Mouse (Mus musculus) embryonic facial prominence, embryonic 15.5 days (tissue): Measurements from ENCODE around the gene Ccdc152. TPM values are rescaled to one million over a fixed set of nuclear protein-coding genes. Genes with fewer than 3 reads are reported as not detected.
"Not testable (repeated sequence)": the region's sequence is repeated elsewhere in the genome, so short reads cannot be mapped to it uniquely, and the experiment has no call there.

Experiments used
- ATAC-seq: fragments of 200-750 bp; cut with Nextera tagmentation; 2 replicates; pipeline ENCODE4 v1.8.0; 2017; ENCODE audit warnings: low read depth, moderate TSS enrichment; ENCODE audit not compliant: insufficient number of reproducible peaks, low FRiP score, low TSS enrichment
- H3K27ac ChIP-seq: fragments of 300-500 bp; sonication (generic); replicated peaks from 2 replicates; pipeline ENCODE4 v1.5.1; 2015; ENCODE audit warnings: mild to moderate bottlenecking, inconsistent platforms
- H3K27me3 ChIP-seq: fragments of 300-500 bp; sonication (generic); 2 replicates; pipeline ENCODE4 v1.6.1; 2015; ENCODE audit warnings: inconsistent platforms
- H3K36me3 ChIP-seq: fragments of 300-500 bp; sonication (generic); 2 replicates; pipeline ENCODE4 v1.6.1; 2015; ENCODE audit warnings: mild to moderate bottlenecking, inconsistent platforms
- H3K4me1 ChIP-seq: fragments of 300-500 bp; sonication (generic); 2 replicates; pipeline ENCODE4 v1.6.1; 2015; ENCODE audit warnings: inconsistent platforms
- H3K4me2 ChIP-seq: fragments of 300-500 bp; sonication (generic); replicated peaks from 2 replicates; pipeline ENCODE4 v1.6.1; 2015; ENCODE audit warnings: mild to moderate bottlenecking, inconsistent platforms
- H3K4me3 ChIP-seq: fragments of 300-500 bp; sonication (generic); replicated peaks from 2 replicates; pipeline ENCODE4 v1.5.1; 2015; ENCODE audit warnings: mild to moderate bottlenecking, inconsistent platforms
- H3K9ac ChIP-seq: fragments of 300-500 bp; sonication (generic); 2 replicates; pipeline ENCODE4 v1.6.1; 2015; ENCODE audit warnings: inconsistent platforms
- H3K9me3 ChIP-seq: fragments of 300-500 bp; sonication (generic); replicated peaks from 2 replicates; pipeline ENCODE4 v1.6.1; 2016; ENCODE audit warnings: inconsistent platforms
- WGBS: fragments of 180-500 bp; shearing (Covaris S2); methylation state at CpG from one replicate; pipeline ENCODE4 v1.1.7; 2015; 5-methylcytosine and 5-hydroxymethylcytosine counted together
- polyA plus RNA-seq: library from polyadenylated mRNA; unstranded; fragments of >200 nt; fragmentation: Nextera tagmentation; extraction: Ambion mirVana; gene quantifications from 2 replicates; pipeline ENCODE4 v1.2.1, GENCODE M21; 2015

Gene Ccdc152
- polyA plus RNA-seq, 1 experiment from 2014 or later, result not detected

DNA sequence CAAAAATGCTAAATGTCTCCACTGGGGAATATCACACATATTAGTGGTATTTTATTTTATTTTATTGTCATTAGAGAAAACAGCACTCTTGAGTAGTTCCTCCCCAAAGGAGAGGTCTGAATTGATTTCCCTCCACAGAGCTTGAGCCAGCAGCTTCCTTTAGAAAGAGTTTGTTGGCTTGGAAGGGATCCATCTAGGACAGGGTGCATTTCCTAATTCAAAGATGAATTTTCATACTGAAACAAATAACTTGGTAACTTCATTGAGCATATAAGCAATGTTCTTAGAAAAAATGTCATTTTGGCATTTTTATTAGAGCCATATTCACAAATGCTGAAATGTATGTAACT, 51.6 kb downstream of the Ccdc152 start:
- Histone ChIP-seq H3K4me3 (no peak overlapping the region), H3K9me3 (no peaks in the 10 kb centered on the region), H3K27ac (peak overlapping the region; percentile 56; the same call in 1 of the 2 replicates), H3K9ac (no peak overlapping the region), H3K4me2 (no peak overlapping the region), H3K4me1 (no peaks in the 10 kb centered on the region), H3K36me3 (no peaks in the 10 kb centered on the region), H3K27me3 (no peaks in the 10 kb centered on the region)
- ATAC-seq, result no peak

- Histone ChIP-seq H3K4me1 (no peaks in the 10 kb centered on the region), H3K27me3 (no peaks in the 10 kb centered on the region), H3K4me3 (no peak overlapping the region), H3K9me3 (no peaks in the 10 kb centered on the region), H3K27ac (peak overlapping the region; percentile 56; the same call in 1 of the 2 replicates), H3K9ac (no peak overlapping the region), H3K4me2 (no peak overlapping the region), H3K36me3 (no peaks in the 10 kb centered on the region)
- no peak for ATAC-seq
- 71% methylated on average over 3 of the region's 3 CpGs for WGBS
These were observed 52.2 kb downstream of the Ccdc152 start for GRCm38 (mm10) chr15:3251031-3251717.

GRCm38 (mm10) chr15:3250620-3251019, 52.7 kb downstream of the Ccdc152 start:
- H3K27me3 ChIP-seq, result no peaks in the 10 kb centered on the region
- no peaks in the 10 kb centered on the region for H3K4me1 ChIP-seq
- H3K9me3 ChIP-seq, result no peaks in the 10 kb centered on the region
- H3K27ac ChIP-seq, result no peak overlapping the region
- no peak for ATAC-seq
- H3K4me2 ChIP-seq, result no peak overlapping the region
- H3K36me3 ChIP-seq, result no peaks in the 10 kb centered on the region
- H3K4me3 ChIP-seq, result no peak overlapping the region
- WGBS, result 77% methylated on average over 2 of the region's 2 CpGs
- H3K9ac ChIP-seq, result no peak overlapping the region

DNA sequence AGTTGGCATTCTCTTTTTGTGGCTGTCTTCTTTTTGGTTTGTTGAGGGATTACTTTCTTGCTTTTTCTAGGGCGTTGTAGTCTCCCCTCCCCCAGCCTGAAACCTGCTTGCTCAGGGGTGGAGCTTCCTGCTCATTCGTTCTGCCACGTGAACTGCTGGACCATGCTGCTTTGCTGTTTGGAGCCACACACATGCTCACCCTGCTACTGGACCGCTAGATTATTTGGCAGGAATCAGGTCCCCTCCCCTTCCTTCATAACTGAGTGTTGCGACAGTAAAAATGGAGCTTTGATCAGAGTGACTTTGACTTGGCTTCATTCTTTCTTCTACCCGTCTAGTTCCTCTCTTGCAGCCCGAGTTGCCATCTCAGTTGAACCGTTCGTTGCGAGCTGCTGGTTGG, 58.3 kb downstream of the Ccdc152 start:
- WGBS, result 82% methylated on average over 10 of the region's 10 CpGs
- not testable (repeated sequence) for H3K36me3 ChIP-seq, H3K9me3 ChIP-seq, H3K27me3 ChIP-seq, H3K4me2 ChIP-seq, H3K27ac ChIP-seq, H3K4me3 ChIP-seq, H3K9ac ChIP-seq, ATAC-seq, H3K4me1 ChIP-seq

- H3K4me1 ChIP-seq, result no peaks in the 10 kb centered on the region
- no peaks in the 10 kb centered on the region for H3K36me3 ChIP-seq
- H3K9ac ChIP-seq, result no peak overlapping the region
- H3K27ac ChIP-seq, result no peak overlapping the region
- ATAC-seq, result no peak
- H3K4me2 ChIP-seq, result no peak overlapping the region
- H3K9me3 ChIP-seq, result no peaks in the 10 kb centered on the region
- no peak overlapping the region for H3K4me3 ChIP-seq
- no peaks in the 10 kb centered on the region for H3K27me3 ChIP-seq
- 79% methylated on average over 1 of the region's 1 CpGs for WGBS
These were observed 65.4 kb downstream of the Ccdc152 start for GRCm38 (mm10) chr15:3237963-3238362.

- Histone ChIP-seq H3K9ac (no peak overlapping the region), H3K4me2 (no peak overlapping the region), H3K36me3 (no peaks in the 10 kb centered on the region), H3K9me3 (no peaks in the 10 kb centered on the region), H3K27ac (no peak overlapping the region), H3K4me3 (no peak overlapping the region), H3K27me3 (no peaks in the 10 kb centered on the region), H3K4me1 (no peaks in the 10 kb centered on the region)
- 81% methylated on average over 2 of the region's 2 CpGs for WGBS
- ATAC-seq, result no peak
These were observed 67.0 kb downstream of the Ccdc152 start for GRCm38 (mm10) chr15:3236338-3236737.

DNA sequence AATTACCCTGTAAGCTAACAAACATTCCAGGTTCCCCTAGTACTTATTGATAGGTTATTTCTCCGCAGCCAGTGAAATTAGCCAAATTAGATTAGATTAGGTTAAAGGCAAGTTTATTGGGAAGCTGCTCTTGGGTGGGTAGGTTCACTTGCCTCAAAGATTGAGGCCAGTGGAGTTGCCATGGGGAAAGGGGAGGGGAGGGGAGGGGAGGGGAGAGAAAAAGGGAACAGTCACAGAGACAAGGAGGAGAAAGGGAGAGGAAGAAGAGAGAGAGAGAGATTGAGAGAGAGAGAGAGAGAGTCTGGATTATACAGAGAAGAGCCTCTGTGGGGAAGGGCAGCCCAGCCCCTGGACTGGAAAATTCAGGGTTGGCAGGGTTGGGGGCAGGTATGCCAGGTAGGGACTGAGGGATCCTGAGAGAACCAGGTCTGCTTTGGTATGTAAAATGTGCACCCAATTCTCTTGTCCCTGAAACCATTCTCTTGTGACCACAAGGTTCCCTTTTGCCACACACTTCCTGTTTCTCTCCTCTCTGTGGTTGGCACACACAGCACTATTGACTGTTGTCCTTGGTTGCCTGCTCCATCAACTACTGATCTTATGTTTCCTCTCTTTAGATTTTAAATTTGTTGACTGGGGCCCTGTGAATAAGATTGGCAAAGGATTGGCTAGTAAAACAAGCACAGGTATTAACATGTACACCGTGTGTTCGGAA, 69.3 kb downstream of the Ccdc152 start:
- ATAC-seq, result no peak
- Histone ChIP-seq H3K4me3 (no peak overlapping the region), H3K27me3 (no peaks in the 10 kb centered on the region), H3K9ac (no peak overlapping the region), H3K27ac (no peak overlapping the region), H3K4me1 (no peaks in the 10 kb centered on the region), H3K36me3 (no peaks in the 10 kb centered on the region), H3K9me3 (no peaks in the 10 kb centered on the region), H3K4me2 (no peak overlapping the region)
- WGBS, result 70% methylated on average over 3 of the region's 3 CpGs

- Histone ChIP-seq H3K27ac (no peak overlapping the region), H3K4me2 (no peak overlapping the region), H3K4me3 (no peak overlapping the region), H3K27me3 (no peaks in the 10 kb centered on the region), H3K4me1 (0 out of 2 replicates have a peak, but pooled peaks cover 4% of the 10 kb centered on the region), H3K9me3 (no peaks in the 10 kb centered on the region), H3K36me3 (no peaks in the 10 kb centered on the region), H3K9ac (no peak overlapping the region)
- no peak for ATAC-seq
- 54% methylated on average over 9 of the region's 9 CpGs for WGBS
These were observed 71.0 kb downstream of the Ccdc152 start for GRCm38 (mm10) chr15:3232168-3232835.

DNA sequence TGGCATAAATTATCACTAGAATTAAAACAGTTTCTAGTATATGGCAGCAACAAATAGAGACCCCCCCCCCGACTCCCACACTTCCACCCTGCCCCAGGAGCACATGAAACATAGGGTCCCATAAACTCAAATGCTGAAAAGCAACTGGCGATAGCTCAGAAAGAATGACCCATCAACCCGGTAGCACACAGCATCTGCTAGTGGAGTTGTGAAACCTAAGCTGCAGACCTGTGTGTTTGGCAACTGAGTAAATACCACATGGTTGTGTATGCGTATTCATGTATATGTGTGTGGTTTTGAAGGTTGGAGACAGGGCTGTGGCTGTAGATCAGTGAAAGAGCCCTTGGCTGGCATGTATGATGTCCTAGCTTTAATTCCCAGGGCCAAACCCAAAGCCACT, 72.3 kb downstream of the Ccdc152 start:
- no peaks in the 10 kb centered on the region for H3K36me3 ChIP-seq
- no peak overlapping the region for H3K9ac ChIP-seq
- no peak overlapping the region for H3K4me2 ChIP-seq
- peaks cover 4% of the 10 kb centered on the region; the same call in 1 of the 2 replicates for H3K4me1 ChIP-seq
- H3K27me3 ChIP-seq, result no peaks in the 10 kb centered on the region
- no peak for ATAC-seq
- H3K9me3 ChIP-seq, result no peaks in the 10 kb centered on the region
- 82% methylated on average over 4 of the region's 4 CpGs for WGBS
- no peak overlapping the region for H3K4me3 ChIP-seq
- H3K27ac ChIP-seq, result no peak overlapping the region
